Mouse (Mus musculus): ENCODE data around the gene Plek2.
A peak's percentile ranks its signal among the peaks of the same experiment; 100 is the strongest.

Gene Plek2

GRCm38 (mm10) chr12:78910684-78911461, 4.1 kb upstream of the Plek2 start:
- peak; percentile 78 for DNase-seq (ENCODE audit: low read depth)

DNA sequence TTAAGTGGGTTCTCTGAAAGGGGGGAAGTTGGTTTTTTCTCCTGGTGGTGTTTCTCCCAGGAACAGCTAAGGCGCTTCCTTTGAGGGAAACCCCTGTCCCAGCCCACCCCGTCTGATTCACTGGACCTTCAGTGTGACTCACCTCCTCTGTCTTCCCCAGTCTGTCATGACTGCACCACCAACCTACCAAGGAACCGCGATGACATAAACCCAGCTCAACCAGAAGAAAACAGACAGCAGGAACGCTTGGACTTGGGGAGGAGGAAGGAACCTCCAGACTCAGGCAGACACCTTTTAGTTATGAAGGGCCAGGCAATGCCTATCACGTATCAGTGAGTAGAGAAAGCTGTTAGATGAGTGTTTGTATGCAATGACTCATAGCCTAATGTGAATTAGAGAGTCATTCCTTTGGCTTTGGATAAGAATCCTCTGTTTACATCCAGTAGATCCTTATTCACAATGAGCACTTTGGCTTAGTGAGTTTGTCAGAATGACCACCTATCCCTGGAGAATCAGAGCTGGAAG, 1.4 kb upstream of the Plek2 start:
- no peak for DNase-seq (ENCODE audit: low read depth)

DNA sequence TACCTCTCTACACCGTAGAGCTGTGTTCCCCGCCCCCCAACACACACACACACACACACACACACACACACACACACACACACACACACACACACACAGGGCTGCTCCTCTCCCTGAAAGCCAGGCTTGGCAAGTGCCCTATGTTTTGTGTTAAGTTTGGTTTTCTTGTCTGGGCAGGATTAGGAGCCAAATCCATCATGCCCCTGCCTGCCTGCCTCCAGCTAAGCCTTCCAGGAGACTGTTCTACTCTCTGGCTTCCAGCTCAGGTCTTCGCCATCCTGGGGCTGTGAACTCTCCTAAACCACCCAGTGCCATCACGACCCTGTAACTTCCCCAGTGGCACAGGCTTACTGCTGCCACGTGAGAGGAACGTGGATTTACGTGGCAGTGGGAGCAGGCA, 2.3 kb downstream of the Plek2 start:
- no peak for DNase-seq (ENCODE audit: low read depth)

- DNase-seq (ENCODE audit: low read depth): no peak
Measured at GRCm38 (mm10) chr12:78903313-78903712, 3.5 kb downstream of the Plek2 start.

GRCm38 (mm10) chr12:78901467-78901866, 5.3 kb downstream of the Plek2 start:
- DNase-seq (ENCODE audit: low read depth): no peak

DNA sequence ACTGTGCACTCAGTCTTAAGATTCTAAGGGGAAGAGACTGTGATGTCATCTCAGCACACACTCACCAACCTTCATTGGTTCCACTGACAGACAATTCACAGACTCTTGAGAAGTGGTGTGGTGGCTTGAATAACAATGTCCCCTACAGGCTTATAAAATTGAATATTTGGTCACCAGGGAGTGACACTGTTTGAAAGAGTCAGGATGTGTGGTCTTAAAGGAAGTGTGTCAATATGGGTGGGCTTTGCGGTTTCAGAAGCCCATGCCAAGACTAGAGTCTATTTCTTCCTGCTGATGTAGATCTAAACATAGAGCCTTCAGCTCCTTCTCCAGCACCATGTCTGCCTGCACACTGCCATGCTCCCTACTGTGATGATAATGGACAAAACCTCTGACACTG, 8.9 kb downstream of the Plek2 start:
- DNase-seq (ENCODE audit: low read depth): no peak

GRCm38 (mm10) chr12:78891149-78891548, 15.6 kb downstream of the Plek2 start:
- no peak for DNase-seq (ENCODE audit: low read depth)

DNA sequence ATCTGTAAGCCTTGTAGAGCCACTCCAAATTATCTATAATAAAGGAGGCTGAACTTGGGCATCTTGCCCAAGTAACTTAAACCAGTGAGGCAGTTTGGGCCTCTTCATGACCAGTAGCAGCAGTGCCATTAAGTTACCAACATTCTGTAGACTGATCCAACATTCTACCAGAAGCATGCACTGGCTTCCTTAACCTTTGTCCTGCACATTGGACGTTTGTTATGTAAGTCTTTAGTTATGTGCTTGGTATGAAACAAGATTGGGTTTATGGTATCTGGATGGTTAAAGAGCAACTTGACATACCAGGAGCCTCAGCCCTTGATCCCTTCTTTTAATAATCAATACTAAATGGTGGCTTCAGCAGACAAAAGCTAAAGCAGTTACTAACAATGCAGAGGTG, 16.7 kb downstream of the Plek2 start:
- DNase-seq (ENCODE audit: low read depth): no peak

DNA sequence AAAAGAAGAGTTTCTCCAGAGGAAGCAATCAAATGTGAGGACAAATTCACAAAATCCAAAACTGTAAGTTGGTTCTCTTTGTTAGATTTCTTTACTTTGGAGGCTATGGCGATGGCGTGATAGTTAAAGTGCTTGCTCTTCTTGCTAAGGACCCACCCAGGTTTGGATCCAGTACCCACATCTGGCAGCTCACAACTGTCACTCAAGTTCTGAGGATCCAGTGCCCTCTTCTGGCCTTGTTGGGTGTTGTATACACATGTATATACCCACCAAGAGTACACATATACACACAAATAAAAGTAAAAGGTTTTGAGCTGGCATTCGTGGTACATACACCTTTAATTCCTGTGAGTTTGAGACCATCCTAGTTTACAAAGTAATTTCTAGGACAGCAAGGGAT, 32.2 kb downstream of the Plek2 start:
- DNase-seq (ENCODE audit: low read depth): no peak

DNA sequence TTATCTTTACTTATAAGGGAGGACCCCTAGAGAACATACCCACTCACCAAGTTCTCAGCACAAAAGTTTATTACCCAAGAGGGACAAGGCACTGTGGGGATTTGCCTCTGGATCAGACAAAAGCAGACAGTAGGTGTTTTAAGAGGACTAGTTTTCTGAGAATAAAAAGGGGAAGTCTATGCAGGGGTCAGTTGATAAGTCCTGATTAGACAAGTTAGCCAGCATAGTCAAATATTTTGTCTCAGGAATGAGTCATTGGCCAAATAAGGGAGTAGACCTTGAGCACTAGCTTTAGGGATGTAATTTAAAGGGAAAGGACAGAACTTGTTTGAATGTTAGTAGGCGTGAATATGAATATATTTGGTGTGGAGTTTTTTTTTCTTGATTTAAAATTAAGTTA, 38.6 kb downstream of the Plek2 start:
- DNase-seq (ENCODE audit: low read depth): no peak

DNA sequence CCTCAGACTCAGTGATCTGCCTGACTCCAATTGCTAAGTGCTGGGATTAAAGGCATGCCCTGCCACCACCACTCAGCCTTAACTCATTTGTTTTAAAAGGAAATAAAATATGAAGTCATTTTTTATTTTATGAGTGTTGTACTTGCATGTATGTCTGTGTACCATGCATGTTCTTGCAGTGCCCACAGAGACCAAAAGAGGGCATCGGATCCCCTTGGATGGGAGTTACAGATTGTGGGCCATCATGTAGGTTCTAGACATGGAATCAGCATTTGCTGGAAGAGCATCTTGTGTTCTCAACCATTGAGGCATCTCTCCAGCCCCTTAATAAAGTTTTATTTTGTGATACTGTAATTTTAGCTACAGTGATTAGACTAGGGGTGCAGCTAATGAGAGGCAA, 41.3 kb downstream of the Plek2 start:
- DNase-seq (ENCODE audit: low read depth): peak; percentile 53

DNA sequence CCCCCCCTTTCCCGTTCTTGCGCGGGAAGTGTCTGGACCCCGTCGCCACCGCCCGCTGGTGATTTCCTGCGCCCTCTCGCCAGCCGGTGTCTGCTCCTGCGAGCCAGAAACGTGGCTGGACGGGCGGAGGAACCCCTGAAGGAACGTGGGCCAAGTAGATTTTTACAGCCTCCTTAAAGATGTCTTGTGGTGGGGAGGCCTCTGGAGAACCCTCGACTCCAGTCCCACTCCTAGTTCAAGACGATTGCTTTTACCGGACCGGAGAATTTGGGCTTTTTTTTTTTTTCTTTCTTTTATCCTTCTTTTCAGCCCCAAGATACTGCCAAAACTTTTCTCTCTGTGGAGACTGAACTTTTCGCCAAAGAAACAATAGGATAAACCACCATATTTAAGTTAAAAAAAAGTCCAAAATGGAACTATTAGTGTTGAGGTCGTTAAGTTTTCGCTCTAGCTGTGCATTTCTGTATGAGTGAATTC, 44.5 kb downstream of the Plek2 start:
- no peak for DNase-seq (ENCODE audit: low read depth)

- DNase-seq (ENCODE audit: low read depth): peak; percentile 98
Measured at GRCm38 (mm10) chr12:78861496-78862253, 45.1 kb downstream of the Plek2 start, which contains the start of the genes Atp6v1d and Eif2s1. Gene Atp6v1d (minus strand): TSS chr12:78861638. Gene Eif2s1 (plus strand): TSS chr12:78861819.

GRCm38 (mm10) chr12:78860921-78861495, 45.8 kb downstream of the Plek2 start:
- no peak for DNase-seq (ENCODE audit: low read depth)

DNA sequence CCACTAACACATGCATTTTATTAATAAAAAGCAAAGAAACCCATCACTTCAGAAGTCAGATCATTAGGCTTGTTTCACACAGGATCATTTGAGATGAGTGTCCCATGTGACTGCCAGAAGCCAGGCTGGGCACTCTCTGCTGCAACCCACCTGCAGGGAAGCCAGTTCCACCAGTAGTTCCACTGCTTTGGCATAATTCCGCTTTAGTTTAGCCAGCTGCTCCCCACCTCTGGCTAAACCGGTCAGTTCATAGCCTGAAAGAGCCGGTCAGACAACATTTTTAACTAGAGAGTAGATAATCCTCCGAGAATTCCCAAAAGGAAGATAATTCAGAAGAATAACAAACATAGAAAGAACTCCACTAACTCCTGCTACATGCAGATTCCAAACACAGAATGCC, 58.5 kb downstream of the Plek2 start:
- no peak for DNase-seq (ENCODE audit: low read depth)

GRCm38 (mm10) chr12:78842429-78842828, 64.3 kb downstream of the Plek2 start:
- no peak for DNase-seq (ENCODE audit: low read depth)

- no peak for DNase-seq (ENCODE audit: low read depth)
Measured at GRCm38 (mm10) chr12:78839906-78840305, 66.9 kb downstream of the Plek2 start.

Data from c-Kit-positive CD71-positive TER-119-negative erythroid progenitor cells, embryonic 14.5 days (primary cell).